Mouse (Mus musculus): ENCODE measurements around the gene Zbtb11.
"Not testable (repeated sequence)": the region's sequence is repeated elsewhere in the genome, so short reads cannot be mapped to it uniquely, and the experiment has no call there.

Gene Zbtb11

DNA sequence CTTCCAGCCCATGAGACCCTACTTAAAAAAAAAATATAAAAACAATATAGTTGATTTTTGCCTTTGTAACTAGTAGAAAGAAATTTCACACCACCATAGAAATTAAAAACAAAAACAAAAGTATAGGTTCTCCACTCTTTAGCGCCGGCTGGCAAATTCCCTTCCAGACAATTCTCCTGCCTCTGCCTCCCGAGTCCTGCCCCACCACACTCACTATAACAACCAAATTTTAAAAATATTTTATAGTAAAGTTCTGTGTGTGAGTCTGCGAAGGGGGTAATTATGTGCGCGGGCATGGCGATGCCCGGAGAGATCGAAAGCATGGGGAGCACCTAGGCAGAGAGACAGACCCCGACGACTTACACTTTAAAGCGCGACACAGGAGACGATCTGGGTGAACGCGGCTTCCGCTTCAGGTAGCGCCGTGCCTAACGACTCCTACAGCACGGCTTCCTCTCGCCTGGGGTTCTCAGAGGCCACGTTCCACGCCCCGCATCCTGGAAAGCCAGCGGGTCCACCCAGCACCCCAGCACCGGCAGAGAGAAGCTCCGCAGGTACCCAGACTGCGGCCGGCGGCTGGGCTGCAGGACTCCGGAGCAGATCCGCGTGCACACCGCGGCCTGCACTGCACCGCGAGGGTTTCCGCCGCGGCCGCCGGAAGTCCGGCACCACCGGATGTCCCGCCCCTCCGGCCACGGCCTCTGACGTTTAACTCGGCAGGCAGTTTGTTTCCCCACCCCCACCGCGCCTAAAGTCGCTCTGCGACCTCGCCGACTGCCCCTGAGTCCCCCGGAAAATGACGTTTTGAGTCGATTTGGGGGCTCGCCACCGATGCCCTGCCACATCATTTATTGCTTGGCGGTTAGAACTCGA is 63.7 kb downstream of the Zbtb11 start, which contains the start of gene Trmt10c:
Trmt10c (minus strand) TSS at position 682 of the 873 bp plus-strand sequence.
- DNase-seq (ENCODE audit: extremely low spot score, low spot score) = peak; percentile 97

DNA sequence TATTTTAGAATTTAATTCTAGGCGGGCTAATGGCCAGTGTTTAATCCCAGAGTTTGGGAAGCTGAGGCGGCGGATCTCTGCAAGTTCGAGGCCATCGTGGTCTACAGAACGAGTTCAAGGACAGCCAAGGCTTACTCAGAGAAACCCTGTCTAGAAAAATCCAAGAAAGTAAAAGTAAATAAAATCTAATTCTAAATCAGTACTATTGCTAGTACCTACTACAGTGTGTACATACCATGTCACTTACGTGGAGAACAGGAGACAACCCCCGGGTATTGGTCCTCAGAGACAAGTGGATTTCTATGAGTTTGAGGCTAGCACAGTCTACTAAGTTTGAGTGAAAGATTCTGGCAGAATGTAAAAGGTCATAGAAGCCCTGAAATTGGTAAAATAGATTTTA is 64.4 kb downstream of the Zbtb11 start:
- no peak for DNase-seq (ENCODE audit: extremely low spot score, low spot score)

DNA sequence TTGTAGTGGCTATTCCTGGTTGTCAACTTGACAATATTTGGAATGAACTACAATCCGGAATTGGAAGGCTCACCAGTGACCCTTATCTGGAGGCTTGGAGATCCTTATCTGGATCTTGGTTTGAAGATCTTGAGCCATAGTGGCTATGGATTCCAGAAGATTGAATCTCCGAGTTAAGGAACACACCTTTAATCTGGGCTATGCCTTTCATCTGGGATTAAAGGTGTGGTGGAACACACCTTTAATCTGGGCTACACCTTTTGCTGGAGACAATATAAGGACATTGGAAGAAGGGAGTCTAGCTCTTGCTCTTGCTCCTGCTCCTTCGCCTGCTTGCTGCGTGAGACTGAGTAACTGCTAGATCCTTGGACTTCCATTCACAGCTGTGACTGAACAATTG is 74.4 kb downstream of the Zbtb11 start, which contains the start of gene Senp7:
Senp7 (plus strand) TSS at position 301 of the 400 bp plus-strand sequence.
- not testable (repeated sequence) for DNase-seq (ENCODE audit: extremely low spot score, low spot score)

DNA sequence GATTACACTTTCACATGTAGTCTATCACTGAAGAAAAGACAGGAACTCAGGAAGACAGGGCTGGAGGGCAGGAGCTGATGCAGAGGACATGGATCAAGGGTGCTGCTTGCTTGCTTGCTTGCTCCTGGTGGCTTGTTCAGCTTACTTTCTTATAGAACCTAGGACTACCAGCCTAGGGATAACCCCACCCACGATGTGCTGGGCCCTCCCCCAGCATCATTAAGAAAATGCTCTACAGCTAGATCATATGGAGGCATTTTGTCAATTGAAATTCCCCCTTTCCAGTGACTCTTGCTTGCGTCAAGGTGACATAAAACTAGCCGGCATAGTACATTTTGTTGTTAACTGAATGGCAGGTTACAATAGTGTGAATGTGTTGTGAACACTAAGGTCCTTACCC is 82.2 kb downstream of the Zbtb11 start:
- DNase-seq (ENCODE audit: extremely low spot score, low spot score) = no peak

DNA sequence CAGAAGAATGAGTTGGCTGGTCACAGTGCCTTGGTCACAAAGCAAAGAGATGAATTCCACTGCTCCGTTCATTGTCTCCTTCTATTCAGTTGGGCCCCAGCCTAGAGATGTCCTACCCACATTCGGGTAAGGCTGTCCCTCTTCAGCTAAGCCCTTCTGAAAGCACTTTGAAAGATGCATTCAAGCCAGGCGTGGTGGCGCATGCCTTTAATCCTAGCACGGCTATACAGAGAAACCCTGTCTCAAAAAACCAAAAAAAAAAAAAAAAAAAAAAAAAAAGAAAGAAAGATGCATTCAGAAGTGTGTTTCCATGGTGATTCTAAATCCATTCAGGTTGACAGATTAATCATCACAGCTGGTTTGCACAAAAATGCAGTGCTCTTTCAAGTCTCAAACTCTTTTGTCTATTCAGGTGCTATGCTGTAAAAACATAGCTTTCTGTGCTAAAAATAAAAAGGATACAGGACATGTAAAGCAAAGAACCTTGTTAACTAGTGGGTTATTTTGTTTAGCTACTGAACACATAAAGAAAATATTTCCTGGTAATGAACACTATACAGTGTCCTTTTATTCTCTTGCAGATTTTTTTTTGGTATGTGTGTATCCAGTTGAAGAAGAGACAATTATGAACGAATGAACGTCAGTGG is 83.4 kb downstream of the Zbtb11 start:
- no peak for DNase-seq (ENCODE audit: extremely low spot score, low spot score)

DNA sequence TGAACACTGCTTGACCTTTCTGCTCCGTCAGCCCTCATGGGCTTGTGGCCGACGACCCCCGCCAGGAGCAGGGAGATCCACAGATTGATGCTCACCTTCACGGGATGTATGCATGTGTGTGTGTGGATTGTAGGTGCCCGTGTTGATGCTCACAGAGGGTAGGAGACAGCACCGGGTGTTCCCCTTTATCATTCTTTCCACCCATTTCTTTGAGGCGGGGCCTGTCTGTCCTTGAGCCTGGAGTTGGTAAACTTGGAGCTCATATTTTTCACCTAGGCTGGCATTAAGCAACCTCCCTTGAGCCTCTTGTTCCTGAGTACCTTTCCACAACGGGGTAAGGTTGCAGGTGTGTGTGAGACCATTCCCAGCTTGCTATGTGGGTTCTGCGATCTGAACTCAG is 84.5 kb downstream of the Zbtb11 start:
- no peak for DNase-seq (ENCODE audit: extremely low spot score, low spot score)

All from neural tube, embryonic 10.5 days (tissue).